Mouse (Mus musculus): ENCODE data around the gene Anxa2.

Gene Anxa2

DNA sequence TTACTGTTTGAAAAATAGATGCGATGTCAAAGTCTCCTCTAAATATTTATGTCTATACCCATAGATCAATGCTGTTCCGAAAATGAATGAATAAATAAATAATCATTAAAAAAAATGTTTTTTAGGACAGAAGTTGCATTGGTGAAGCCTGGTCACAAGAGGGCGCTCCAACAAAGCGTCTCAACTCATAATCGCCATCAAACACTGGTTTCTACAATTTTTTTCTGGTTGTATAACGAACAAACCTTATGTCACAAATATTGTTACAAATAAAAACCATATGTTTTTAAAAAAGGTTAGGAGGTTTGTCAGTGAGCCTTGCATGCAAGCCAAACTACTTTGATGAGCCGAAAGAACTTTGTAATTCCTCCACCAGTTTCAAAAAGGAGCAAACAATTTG is 52.2 kb downstream of the Anxa2 start:
- ATAC-seq (ENCODE audit: insufficient number of reproducible peaks, low FRiP score, low TSS enrichment): no peak

DNA sequence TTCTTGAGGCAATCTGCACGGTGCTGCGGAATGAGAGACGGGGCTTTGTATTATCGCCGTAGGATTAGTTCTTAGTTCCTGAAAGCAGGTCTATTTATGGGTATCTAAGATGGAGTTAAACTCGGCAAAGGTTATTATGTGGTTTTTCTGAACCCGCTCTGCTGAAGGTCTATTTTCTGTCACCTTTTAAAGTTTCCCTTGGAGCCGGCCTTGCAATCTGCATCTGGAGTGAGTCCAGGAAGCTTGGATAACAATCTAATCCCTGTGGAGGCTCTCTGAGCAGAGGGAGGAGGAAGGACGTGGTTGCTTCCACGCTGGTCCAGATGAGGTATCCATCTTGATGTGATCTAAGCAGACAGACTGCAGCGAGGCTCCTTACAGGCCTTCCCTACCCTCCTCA is 53.8 kb downstream of the Anxa2 start:
- ATAC-seq (ENCODE audit: insufficient number of reproducible peaks, low FRiP score, low TSS enrichment): no peak

DNA sequence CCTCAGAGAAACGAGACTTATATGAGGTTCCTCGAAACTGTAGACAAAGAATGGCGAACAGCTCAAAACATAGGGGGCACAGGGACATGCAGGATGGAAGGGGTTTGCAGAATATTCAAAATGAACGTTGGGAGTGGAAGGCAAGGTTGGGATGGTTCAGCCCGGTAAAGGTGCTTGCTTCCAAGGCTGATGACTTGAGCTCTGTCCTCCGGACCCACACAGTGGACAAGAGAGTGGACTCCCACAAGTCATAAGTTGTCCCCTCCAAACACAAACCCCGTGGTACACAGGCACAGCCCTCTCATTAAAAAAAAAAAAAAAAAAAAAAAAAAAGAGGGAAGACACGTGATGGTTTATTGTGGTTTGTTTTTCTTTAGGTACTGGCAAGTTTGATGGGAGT is 54.6 kb downstream of the Anxa2 start:
- no peak for ATAC-seq (ENCODE audit: insufficient number of reproducible peaks, low FRiP score, low TSS enrichment)

DNA sequence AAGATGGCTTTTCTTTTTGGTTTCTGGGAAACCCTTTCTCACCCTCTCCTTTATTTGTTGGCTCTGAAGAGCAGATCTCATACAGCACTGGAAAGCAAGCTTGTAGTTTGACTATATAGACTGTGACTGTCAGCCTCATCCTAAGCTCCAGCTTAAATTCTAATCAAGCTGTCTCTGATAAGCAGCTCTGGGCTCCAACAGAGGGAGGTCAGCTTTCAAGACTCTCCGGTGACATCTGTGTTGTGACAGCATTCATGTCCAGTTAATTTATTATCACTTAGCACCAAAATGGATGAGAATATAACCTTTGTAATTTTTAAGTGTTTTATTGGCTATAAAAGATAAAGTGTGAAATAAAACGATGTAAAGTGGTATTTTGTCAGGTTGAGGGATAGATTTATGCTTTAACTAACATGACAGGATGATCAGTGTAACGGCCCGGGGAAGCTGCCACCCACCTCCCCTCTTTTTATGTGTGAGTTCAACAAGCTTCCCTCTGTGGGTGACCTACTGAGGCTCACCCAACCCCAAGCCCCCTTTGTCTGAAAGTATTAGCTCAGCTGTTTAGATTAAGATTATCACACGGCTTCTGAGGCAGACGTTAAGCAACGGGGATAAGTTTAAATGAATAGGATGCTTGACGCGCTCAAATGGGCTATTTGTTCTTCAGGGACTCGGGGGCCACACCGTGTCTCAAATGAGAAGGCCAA is 58.6 kb downstream of the Anxa2 start:
- no peak for ATAC-seq (ENCODE audit: insufficient number of reproducible peaks, low FRiP score, low TSS enrichment)

DNA sequence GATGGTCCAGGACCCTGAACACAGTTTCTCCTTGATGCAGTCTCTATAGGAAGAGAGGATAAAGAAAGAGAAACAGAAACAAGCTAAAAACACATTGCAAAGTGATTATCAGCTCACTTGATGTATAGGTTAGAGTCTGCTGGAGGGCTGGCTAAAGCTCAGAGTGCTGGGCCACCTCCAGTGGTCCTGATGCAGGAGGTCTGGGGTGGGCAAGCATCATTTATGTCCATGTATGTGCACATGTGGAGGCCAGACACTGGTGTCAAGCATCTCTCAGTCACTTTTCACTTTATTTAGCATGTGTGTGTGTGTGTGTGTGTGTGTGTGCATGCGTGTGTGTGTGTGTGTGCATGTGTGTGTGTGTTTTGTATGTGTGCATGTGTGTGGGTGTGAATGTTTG is 59.3 kb downstream of the Anxa2 start:
- no peak for ATAC-seq (ENCODE audit: insufficient number of reproducible peaks, low FRiP score, low TSS enrichment)

DNA sequence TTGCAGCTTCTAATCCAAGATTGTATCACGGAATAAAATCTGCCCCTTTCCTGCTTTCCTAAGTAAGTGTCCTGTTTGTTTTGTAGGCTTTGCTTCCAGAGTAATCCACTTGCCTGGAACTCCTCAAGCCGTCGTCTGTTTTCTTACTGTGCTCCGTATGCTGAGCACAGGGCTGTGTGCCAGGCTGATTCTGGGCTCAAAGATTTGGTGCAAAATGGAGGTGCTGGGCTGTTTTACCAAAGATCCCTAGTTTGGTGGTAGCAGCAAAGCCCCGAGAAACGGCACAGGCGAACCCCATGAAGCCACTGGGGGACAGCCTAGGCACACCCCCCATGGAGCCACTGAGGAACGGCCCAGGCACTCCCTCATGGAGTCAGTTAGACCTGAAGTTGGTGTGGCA is 60.8 kb downstream of the Anxa2 start:
- no peak for ATAC-seq (ENCODE audit: insufficient number of reproducible peaks, low FRiP score, low TSS enrichment)

DNA sequence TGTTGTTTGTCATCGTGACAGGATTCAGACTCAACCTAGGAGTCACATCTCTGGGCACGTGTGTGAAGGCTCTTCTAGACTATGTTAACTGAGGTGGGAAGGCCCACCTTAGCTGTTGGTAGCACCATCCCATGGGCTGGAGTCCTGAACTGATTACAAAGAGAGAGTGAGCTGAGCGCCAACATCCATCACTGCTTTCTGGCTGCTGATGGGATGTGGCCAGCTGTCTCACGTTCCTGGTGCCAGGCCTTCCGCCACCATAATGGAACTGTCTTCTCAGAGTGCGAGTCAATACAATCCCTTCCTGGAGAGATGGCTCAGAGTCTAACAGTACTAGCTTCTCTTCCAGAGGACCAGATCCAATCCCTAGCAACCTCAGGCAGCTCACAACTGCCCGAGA is 62.0 kb downstream of the Anxa2 start:
- no peak for ATAC-seq (ENCODE audit: insufficient number of reproducible peaks, low FRiP score, low TSS enrichment)

DNA sequence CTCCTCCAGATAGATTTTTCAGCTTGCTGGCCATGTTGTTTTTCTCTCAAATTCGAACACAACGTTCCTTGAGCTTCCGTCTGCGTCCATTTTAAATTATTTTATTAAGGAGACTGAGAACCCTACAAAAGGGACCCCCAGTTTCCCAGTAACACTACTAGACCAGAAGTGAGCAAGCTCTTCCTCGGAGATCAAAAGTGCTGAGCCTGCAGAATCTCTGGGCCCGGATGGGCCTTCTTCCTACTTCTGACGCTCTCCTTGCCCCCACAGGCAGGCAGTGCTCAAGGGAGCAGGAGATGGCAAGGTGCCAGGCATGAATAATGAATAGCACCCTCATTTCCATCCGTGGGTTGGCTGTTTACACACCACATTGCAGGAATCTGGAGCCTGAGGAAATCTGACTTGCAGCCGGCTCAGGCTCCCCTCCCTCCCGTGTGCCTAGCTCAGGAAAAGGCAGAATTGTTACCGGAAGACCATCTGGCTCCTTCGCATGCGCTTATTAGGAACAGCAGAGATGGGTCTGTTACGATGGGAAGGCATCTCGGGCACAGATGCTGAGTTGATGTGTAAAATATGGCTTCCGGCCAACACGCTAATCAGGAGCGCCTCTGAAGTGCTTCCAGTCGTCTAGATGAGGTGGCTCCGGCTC is 64.1 kb downstream of the Anxa2 start:
- ATAC-seq (ENCODE audit: insufficient number of reproducible peaks, low FRiP score, low TSS enrichment): no peak

All from cerebellum, adult (tissue).